Mouse (Mus musculus): Measurements from ENCODE around the gene Ogn. TPM values are rescaled to one million over a fixed set of nuclear protein-coding genes. Genes with fewer than 3 reads are reported as not detected.

The Ogn gene
- total RNA-seq, 1 experiment from 2014 or later, result 0.37 TPM

GRCm38 (mm10) chr13:49643669-49644362 lies 36.0 kb downstream of the Ogn start:
- no peak for ATAC-seq (replicated peaks; ENCODE audit: low read depth, poor library complexity, severe bottlenecking)

- ATAC-seq (replicated peaks; ENCODE audit: low read depth, poor library complexity, severe bottlenecking), result peak; percentile 52; the same call in 1 of the 2 replicates
Observed at GRCm38 (mm10) chr13:49644731-49645529, 37.1 kb downstream of the Ogn start.

- ATAC-seq (replicated peaks; ENCODE audit: low read depth, poor library complexity, severe bottlenecking), result no peak
Observed at GRCm38 (mm10) chr13:49646019-49646418, 38.2 kb downstream of the Ogn start.

- no peak for ATAC-seq (replicated peaks; ENCODE audit: low read depth, poor library complexity, severe bottlenecking)
Observed at GRCm38 (mm10) chr13:49651136-49651535, 43.3 kb downstream of the Ogn start.

- ATAC-seq (replicated peaks; ENCODE audit: low read depth, poor library complexity, severe bottlenecking), result no peak
Observed at GRCm38 (mm10) chr13:49651781-49652351, 44.0 kb downstream of the Ogn start.

GRCm38 (mm10) chr13:49652481-49653179 lies 44.8 kb downstream of the Ogn start, which contains the start of the genes Cenpp and Nol8:
Cenpp (minus strand) TSS chr13:49652785.
Nol8 (plus strand) TSS chr13:49653078.
- ATAC-seq (replicated peaks; ENCODE audit: low read depth, poor library complexity, severe bottlenecking), result peak; percentile 96

- peak; percentile 60 for ATAC-seq (replicated peaks; ENCODE audit: low read depth, poor library complexity, severe bottlenecking)
Observed at GRCm38 (mm10) chr13:49653180-49653541, 45.3 kb downstream of the Ogn start.

Other genes starting within 250 kb of the Ogn start
- gene Ippk, start 186.8 kb upstream of the Ogn start, total RNA-seq (2017), result 8.4 and 11.3 TPM in 2 replicates
- gene Tes3-ps, start 114.7 kb upstream of the Ogn start, total RNA-seq (2017), result 10.0 and 10.6 TPM in 2 replicates
- 0.09 and 0.10 TPM in 2 replicates for gene Ecm2, start 103.2 kb upstream of the Ogn start, total RNA-seq (2017)
- not detected in 2 replicates for gene Aspn, start 63.6 kb upstream of the Ogn start, total RNA-seq (2017)
- gene Omd, start 25.6 kb upstream of the Ogn start, total RNA-seq (2017), result not detected in 2 replicates
- 31.6 and 40.2 TPM in 2 replicates for gene Cenpp, start 44.7 kb downstream of the Ogn start, total RNA-seq (2017)
- 55.2 and 79.7 TPM in 2 replicates for gene Nol8, start 45.0 kb downstream of the Ogn start, total RNA-seq (2017)
- 87.6 and 88.7 TPM in 2 replicates for gene Iars, start 74.1 kb downstream of the Ogn start, total RNA-seq (2017)
- not detected in 2 replicates for gene Gm30302, start 191.0 kb downstream of the Ogn start, total RNA-seq (2017)